Mouse (Mus musculus): ENCODE results near the gene Cabp7. TPM values are rescaled to one million over a fixed set of nuclear protein-coding genes. Genes with fewer than 3 reads are reported as not detected.
"Not testable (repeated sequence)": the region's sequence is repeated elsewhere in the genome, so short reads cannot be mapped to it uniquely, and the experiment has no call there.

Cabp7 gene
- total and polyA plus RNA-seq, 3 experiments = not detected

DNA sequence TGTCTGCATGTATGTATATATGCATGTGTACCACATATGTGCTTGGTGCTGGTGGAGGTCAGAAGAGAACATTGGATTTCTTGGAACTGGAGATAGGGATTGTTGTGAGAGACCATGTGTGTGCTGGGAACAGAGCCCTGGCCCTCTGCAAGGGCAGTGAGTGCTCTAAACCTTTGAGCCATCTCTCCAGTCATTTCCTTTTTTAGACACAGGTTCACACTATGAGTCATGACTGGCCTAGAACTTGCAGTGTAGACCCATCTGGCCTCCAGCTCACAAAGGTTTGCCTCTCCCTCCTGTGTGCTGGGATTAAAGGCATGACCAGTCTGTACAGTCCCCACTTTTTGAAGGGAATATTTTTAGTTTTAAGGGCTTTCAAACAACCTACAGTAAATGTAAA is 33.8 kb downstream of the Cabp7 start:
- TF ChIP-seq CTCF (IDR thresholded peaks at IDR 0.05; ENCODE audit: low read depth, low read length) = no peak
- TF ChIP-seq TAL1 (conservative IDR thresholded peaks at IDR 0.05; ENCODE audit: low read depth, low read length) = no peak
- TF ChIP-seq POLR2AphosphoS5 (IDR thresholded peaks at IDR 0.05; ENCODE audit: insufficient replicate concordance, low read depth, low read length) = no peak
- no peak for TF ChIP-seq GATA1 (IDR thresholded peaks at IDR 0.05; ENCODE audit: borderline replicate concordance, low read length)
- TF ChIP-seq GATA2 (IDR thresholded peaks at IDR 0.05; ENCODE audit: borderline replicate concordance, low read depth, low read length) = no peak
- ATAC-seq (ENCODE audit: extremely low read depth, insufficient number of reproducible peaks, low FRiP score, poor library complexity, severe bottlenecking) = no peak
- Histone ChIP-seq H3K36me3 (replicated peaks) (peaks cover 43% of the 10 kb centered on the region), H3K9me3 (replicated peaks) (no peaks in the 10 kb centered on the region), H3K4me1 (ENCODE audit: insufficient read depth, low read depth, low read length) (peaks cover 14% of the 10 kb centered on the region), H3K4me3 (ENCODE audit: low read depth, low read length) (no peak overlapping the region), H3K27me3 (ENCODE audit: insufficient read depth, low read length) (no peaks in the 10 kb centered on the region)
- DNase-seq (ENCODE audit: low spot score) = no peak

- not testable (repeated sequence) for ATAC-seq (ENCODE audit: extremely low read depth, insufficient number of reproducible peaks, low FRiP score, poor library complexity, severe bottlenecking); H3K9me3 ChIP-seq (replicated peaks); H3K4me3 ChIP-seq (ENCODE audit: low read depth, low read length); DNase-seq (ENCODE audit: low spot score); H3K27me3 ChIP-seq (ENCODE audit: insufficient read depth, low read length)
- H3K4me1 ChIP-seq (ENCODE audit: insufficient read depth, low read depth, low read length) = peaks cover 27% of the 10 kb centered on the region
- H3K36me3 ChIP-seq (replicated peaks) = peaks cover 25% of the 10 kb centered on the region
Observed at GRCm38 (mm10) chr11:4710188-4710587, 36.4 kb downstream of the Cabp7 start.

DNA sequence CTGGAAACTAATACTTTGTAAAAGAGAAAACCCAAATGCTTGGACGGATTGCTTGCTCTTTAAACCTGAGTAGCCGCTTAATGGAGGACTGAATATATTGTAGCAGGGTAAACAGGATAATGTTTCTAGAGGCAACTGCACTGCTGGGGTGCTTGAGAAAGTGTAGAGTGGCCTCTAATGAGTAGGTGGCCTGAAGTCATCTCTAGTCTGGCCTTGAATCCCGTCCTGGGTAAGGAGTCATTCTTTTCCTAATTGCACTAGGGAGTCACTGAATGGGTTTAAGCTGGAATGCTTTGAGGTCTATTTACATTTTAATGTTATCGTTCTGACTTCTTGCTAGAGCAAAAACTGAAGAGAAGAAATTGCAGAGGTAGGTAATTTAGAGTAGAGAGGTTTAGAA is 41.4 kb downstream of the Cabp7 start:
- H3K9me3 ChIP-seq (replicated peaks) = no peaks in the 10 kb centered on the region
- DNase-seq (ENCODE audit: low spot score) (no peak), ATAC-seq (ENCODE audit: extremely low read depth, insufficient number of reproducible peaks, low FRiP score, poor library complexity, severe bottlenecking) (no peak)
- no peak for TF ChIP-seq GATA1 (IDR thresholded peaks at IDR 0.05; ENCODE audit: borderline replicate concordance, low read length)
- TF ChIP-seq POLR2AphosphoS5 (IDR thresholded peaks at IDR 0.05; ENCODE audit: insufficient replicate concordance, low read depth, low read length) = no peak
- no peak for TF ChIP-seq GATA2 (IDR thresholded peaks at IDR 0.05; ENCODE audit: borderline replicate concordance, low read depth, low read length)
- no peak for TF ChIP-seq TAL1 (conservative IDR thresholded peaks at IDR 0.05; ENCODE audit: low read depth, low read length)
- no peak for TF ChIP-seq CTCF (IDR thresholded peaks at IDR 0.05; ENCODE audit: low read depth, low read length)
- H3K4me3 ChIP-seq (ENCODE audit: low read depth, low read length) = peak overlapping the region; percentile 84
- H3K27me3 ChIP-seq (ENCODE audit: insufficient read depth, low read length) = no peaks in the 10 kb centered on the region
- peaks cover 38% of the 10 kb centered on the region for H3K36me3 ChIP-seq (replicated peaks)
- peaks cover 32% of the 10 kb centered on the region for H3K4me1 ChIP-seq (ENCODE audit: insufficient read depth, low read depth, low read length)

DNA sequence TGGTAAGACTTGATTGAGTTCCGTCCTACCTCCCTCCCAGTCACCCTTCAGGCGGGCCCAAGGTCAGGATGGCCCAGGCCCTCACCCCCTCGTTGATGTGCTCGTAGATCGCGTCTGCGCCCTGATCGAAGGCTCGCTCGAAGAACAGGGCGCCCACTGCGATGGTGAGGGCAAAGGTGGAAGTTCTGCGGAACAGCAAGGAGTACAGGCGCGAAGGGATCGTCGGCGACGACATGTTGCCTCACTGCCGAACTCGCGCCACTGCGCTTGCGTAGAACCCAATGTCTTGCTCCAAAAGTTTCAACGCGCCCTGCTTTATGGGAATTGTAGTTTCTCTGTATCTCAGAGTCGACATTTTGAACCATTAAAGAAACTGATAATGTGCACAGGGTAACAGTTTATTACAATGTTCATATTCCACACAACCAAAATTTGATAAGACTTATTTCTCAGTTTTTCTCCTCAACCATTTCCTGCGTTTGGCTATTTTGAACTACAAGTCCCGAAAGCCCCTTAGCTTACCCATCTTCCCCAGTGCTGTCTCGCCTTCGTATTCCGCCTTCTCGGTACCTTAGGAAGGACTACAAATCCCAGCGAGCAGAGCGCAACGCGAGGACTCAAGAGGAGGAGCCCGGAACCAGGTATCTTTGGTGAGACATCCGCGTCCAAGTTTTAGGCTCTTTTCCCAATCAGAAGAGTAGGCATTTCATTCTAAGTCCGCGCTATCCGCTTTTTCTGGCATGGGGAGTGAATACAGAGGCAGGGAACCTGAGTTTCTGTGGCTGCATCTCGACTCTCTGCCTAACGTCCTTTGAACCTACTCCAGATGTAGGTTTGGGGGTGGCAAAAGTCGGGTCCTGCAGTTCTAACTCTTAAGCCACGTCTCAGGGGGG is 42.3 kb downstream of the Cabp7 start, which contains the start of the genes Uqcr10 and Zmat5:
Gene Uqcr10 (minus strand): TSS at position 271 of the 893 bp plus-strand sequence.
Gene Zmat5 (plus strand): TSS at position 607 of the 893 bp plus-strand sequence.
- ATAC-seq (ENCODE audit: extremely low read depth, insufficient number of reproducible peaks, low FRiP score, poor library complexity, severe bottlenecking) (peak; percentile 89), DNase-seq (ENCODE audit: low spot score) (peak; percentile 82)
- Histone ChIP-seq H3K4me1 (ENCODE audit: insufficient read depth, low read depth, low read length) (peaks cover 32% of the 10 kb centered on the region), H3K4me3 (ENCODE audit: low read depth, low read length) (peak within 1 kb of the TSS; percentile 84), H3K36me3 (replicated peaks) (peaks cover 38% of the 10 kb centered on the region), H3K9me3 (replicated peaks) (no peaks in the 10 kb centered on the region), H3K27me3 (ENCODE audit: insufficient read depth, low read length) (no peaks in the 10 kb centered on the region)
- TF ChIP-seq GATA1 (IDR thresholded peaks at IDR 0.05; ENCODE audit: borderline replicate concordance, low read length) (no peak), POLR2AphosphoS5 (IDR thresholded peaks at IDR 0.05; ENCODE audit: insufficient replicate concordance, low read depth, low read length) (no peak), CTCF (IDR thresholded peaks at IDR 0.05; ENCODE audit: low read depth, low read length) (no peak)

DNA sequence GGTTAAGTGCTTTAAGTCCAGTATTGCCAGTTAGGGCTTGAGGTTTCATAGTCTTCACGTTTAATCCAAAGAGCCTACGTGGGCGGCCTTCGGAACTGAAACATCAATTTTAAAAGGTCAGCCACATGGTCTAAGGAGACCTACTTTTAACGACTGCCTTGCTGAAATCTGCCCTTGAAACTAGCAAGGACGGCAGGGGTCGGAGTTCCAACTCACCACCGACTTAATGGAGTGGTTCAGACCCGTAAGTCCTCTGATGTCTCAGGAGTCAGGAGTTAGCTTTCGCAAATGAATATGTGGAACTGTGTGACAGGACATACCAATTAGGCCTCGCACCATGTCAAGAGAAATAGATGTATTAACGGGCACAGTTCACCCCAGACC is 42.9 kb downstream of the Cabp7 start:
- no peak for DNase-seq (ENCODE audit: low spot score)
- Histone ChIP-seq H3K27me3 (ENCODE audit: insufficient read depth, low read length) (no peaks in the 10 kb centered on the region), H3K4me3 (ENCODE audit: low read depth, low read length) (peak overlapping the region; percentile 84), H3K36me3 (replicated peaks) (peaks cover 37% of the 10 kb centered on the region), H3K9me3 (replicated peaks) (no peaks in the 10 kb centered on the region), H3K4me1 (ENCODE audit: insufficient read depth, low read depth, low read length) (peaks cover 32% of the 10 kb centered on the region)
- no peak for TF ChIP-seq TAL1 (conservative IDR thresholded peaks at IDR 0.05; ENCODE audit: low read depth, low read length)
- TF ChIP-seq GATA2 (IDR thresholded peaks at IDR 0.05; ENCODE audit: borderline replicate concordance, low read depth, low read length) = no peak
- TF ChIP-seq GATA1 (IDR thresholded peaks at IDR 0.05; ENCODE audit: borderline replicate concordance, low read length) = no peak
- no peak for TF ChIP-seq POLR2AphosphoS5 (IDR thresholded peaks at IDR 0.05; ENCODE audit: insufficient replicate concordance, low read depth, low read length)
- TF ChIP-seq CTCF (IDR thresholded peaks at IDR 0.05; ENCODE audit: low read depth, low read length) = no peak
- no peak for ATAC-seq (ENCODE audit: extremely low read depth, insufficient number of reproducible peaks, low FRiP score, poor library complexity, severe bottlenecking)

DNA sequence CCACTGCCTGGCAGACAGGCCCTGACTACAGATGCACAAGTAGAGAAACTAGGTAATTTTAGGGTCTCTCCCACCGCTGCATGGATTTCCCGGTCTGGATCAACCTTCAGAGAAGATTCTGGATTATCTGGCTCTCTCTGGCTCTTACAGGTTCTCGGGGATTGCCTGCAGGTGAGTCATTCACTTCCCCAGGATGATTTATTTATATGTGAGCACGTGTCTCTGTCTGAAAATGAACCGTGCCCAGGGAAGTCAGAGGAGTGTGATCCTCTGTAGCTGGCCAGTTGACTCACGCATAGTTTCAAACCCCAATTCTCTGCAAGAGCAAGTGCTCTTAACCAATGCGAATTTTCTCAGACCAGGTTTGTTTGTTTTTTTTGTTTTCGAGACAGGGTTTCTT is 45.9 kb downstream of the Cabp7 start:
- Histone ChIP-seq H3K36me3 (replicated peaks) (peaks cover 34% of the 10 kb centered on the region), H3K27me3 (ENCODE audit: insufficient read depth, low read length) (no peaks in the 10 kb centered on the region; the same call in 1 of the 2 replicates), H3K9me3 (replicated peaks) (no peaks in the 10 kb centered on the region), H3K4me1 (ENCODE audit: insufficient read depth, low read depth, low read length) (peaks cover 25% of the 10 kb centered on the region), H3K4me3 (ENCODE audit: low read depth, low read length) (no peak overlapping the region)
- no peak for ATAC-seq (ENCODE audit: extremely low read depth, insufficient number of reproducible peaks, low FRiP score, poor library complexity, severe bottlenecking)
- no peak for DNase-seq (ENCODE audit: low spot score)
- no peak for TF ChIP-seq CTCF (IDR thresholded peaks at IDR 0.05; ENCODE audit: low read depth, low read length)
- TF ChIP-seq TAL1 (conservative IDR thresholded peaks at IDR 0.05; ENCODE audit: low read depth, low read length) = no peak
- TF ChIP-seq POLR2AphosphoS5 (IDR thresholded peaks at IDR 0.05; ENCODE audit: insufficient replicate concordance, low read depth, low read length) = no peak
- no peak for TF ChIP-seq GATA2 (IDR thresholded peaks at IDR 0.05; ENCODE audit: borderline replicate concordance, low read depth, low read length)
- no peak for TF ChIP-seq GATA1 (IDR thresholded peaks at IDR 0.05; ENCODE audit: borderline replicate concordance, low read length)

Data from G1E (cell line).